Mouse (Mus musculus) CH12.LX (cell line): ENCODE measurements around the gene Cdk17.

Source experiments
- CTCF ChIP-seq, 2 experiments: IDR thresholded peaks in 1 of 2; conservative IDR thresholded peaks in 1 of 2; 2 replicates each; pipeline ENCODE4 v1.5.1; 2011 to 2012; ENCODE audit warnings: low read depth in 2 of 2, low read length in 2 of 2, improper control_type of control experiment in 1 of 2, inconsistent platforms in 1 of 2, mild to moderate bottlenecking in 1 of 2, moderate library complexity in 1 of 2
- ELF1 ChIP-seq: IDR thresholded peaks from 2 replicates; pipeline ENCODE4 v1.6.1; 2014; ENCODE audit warnings: low read depth, mild to moderate bottlenecking, inconsistent platforms, low read length, improper control_type of control experiment
- EP300 ChIP-seq: IDR thresholded peaks from 2 replicates; pipeline ENCODE4 v1.6.1; 2011; ENCODE audit warnings: low read length, improper control_type of control experiment
- HCFC1 ChIP-seq: IDR thresholded peaks from 2 replicates; pipeline ENCODE4 v1.6.1; 2012; ENCODE audit warnings: low read depth, mild to moderate bottlenecking, inconsistent platforms, low read length, improper control_type of control experiment
- MAX ChIP-seq: IDR thresholded peaks from 2 replicates; pipeline ENCODE4 v1.6.1; 2011; ENCODE audit warnings: low read length, improper control_type of control experiment
- POLR2A ChIP-seq: IDR thresholded peaks from 2 replicates; pipeline ENCODE4 v1.6.1; 2011; ENCODE audit warnings: low read depth, mild to moderate bottlenecking, improper control_type of control experiment, low read length
- POLR2AphosphoS2 ChIP-seq: IDR thresholded peaks from 2 replicates; pipeline ENCODE4 v1.6.1; 2011; ENCODE audit warnings: low read depth, low read length, improper control_type of control experiment
- USF1 ChIP-seq: IDR thresholded peaks from 2 replicates; pipeline ENCODE4 v1.6.1; 2014; ENCODE audit warnings: low read depth, mild to moderate bottlenecking, inconsistent platforms, low read length, improper control_type of control experiment

- no peak for TF ChIP-seq CTCF (conservative IDR thresholded peaks at IDR 0.05 in 1 of 2, IDR thresholded peaks at IDR 0.05 in 1 of 2; ENCODE audit: low read depth in 2 of 2, low read length in 2 of 2)
- no peak for TF ChIP-seq POLR2A
- no peak for TF ChIP-seq EP300
- TF ChIP-seq POLR2AphosphoS2: no peak
- no peak for TF ChIP-seq MAX
- TF ChIP-seq HCFC1: no peak
- no peak for TF ChIP-seq USF1
- TF ChIP-seq ELF1: no peak
Observed at GRCm38 (mm10) chr10:93231893-93232292, 71.2 kb downstream of the Cdk17 start.
